Mouse (Mus musculus) heart, postnatal 10 days (tissue): ENCODE measurements around the gene Nsmce1. TPM values are rescaled to one million over a fixed set of nuclear protein-coding genes. Genes with fewer than 3 reads are reported as not detected.
"Not testable (repeated sequence)": the region's sequence is repeated elsewhere in the genome, so short reads cannot be mapped to it uniquely, and the experiment has no call there.

ENCODE experiments used
- DNase-seq, 2 experiments: peaks; one replicate each; pipeline ENCODE4 v3.0.0; 2021
- intact Hi-C: fragments of 180-260 bp; cut with DNase I; formaldehyde crosslinking; loops from one replicate; pipeline ENCODE4 v1.15.1; 2025
- total RNA-seq, 2 experiments: library from RNA; stranded (reverse); gene quantifications; 2 replicates each; pipeline ENCODE4 v1.2.3; 2021

Gene Nsmce1
- total RNA-seq, 2 experiments from 2014 or later, result 43.6 to 45.8 TPM

- intact Hi-C loops, result no loop called here
- peak; percentile 94 to 96 for DNase-seq
These were observed 46.7 kb downstream of the Nsmce1 start, which contains the start of gene Kdm8 for GRCm38 (mm10) chr7:125444464-125445401. Gene Kdm8, plus strand, starts transcription at chr7:125444676.

GRCm38 (mm10) chr7:125444076-125444463 is 47.3 kb downstream of the Nsmce1 start:
- intact Hi-C loops, result no loop called here
- DNase-seq, result no peak

- intact Hi-C loops, result no loop called here
- no peak for DNase-seq
These were observed 49.1 kb downstream of the Nsmce1 start for GRCm38 (mm10) chr7:125442323-125442722.

GRCm38 (mm10) chr7:125434666-125435290 is 56.6 kb downstream of the Nsmce1 start:
- intact Hi-C loops, result no loop called here
- no peak for DNase-seq

- no peak for DNase-seq
- intact Hi-C loops, result no loop called here
These were observed 57.5 kb downstream of the Nsmce1 start for GRCm38 (mm10) chr7:125433874-125434273.

GRCm38 (mm10) chr7:125430170-125430842 is 61.1 kb downstream of the Nsmce1 start:
- no peak for DNase-seq
- intact Hi-C loops, result no loop called here

- DNase-seq, intact Hi-C loops: not testable (repeated sequence)
These were observed 62.4 kb downstream of the Nsmce1 start for GRCm38 (mm10) chr7:125428816-125429500.

- DNase-seq, result no peak
- intact Hi-C loops, result no loop called here
These were observed 63.0 kb downstream of the Nsmce1 start for GRCm38 (mm10) chr7:125428381-125428780.

GRCm38 (mm10) chr7:125427492-125428090 is 63.8 kb downstream of the Nsmce1 start:
- DNase-seq, result peak; percentile 22 to 31
- intact Hi-C loops, result no loop called here

- intact Hi-C loops, result no loop called here
- DNase-seq, result no peak
These were observed 68.3 kb downstream of the Nsmce1 start for GRCm38 (mm10) chr7:125423056-125423455.

- intact Hi-C loops, result loop anchor here (2.0 kb wide), 2 partner anchors 159 to 217 kb away; no protein-coding TSS in a partner anchor
- no peak for DNase-seq
These were observed 69.5 kb downstream of the Nsmce1 start for GRCm38 (mm10) chr7:125421911-125422310.

- intact Hi-C loops, result loop anchor here (2.0 kb wide), 2 partner anchors 161 to 219 kb away; no protein-coding TSS in a partner anchor
- DNase-seq, result peak; percentile 23 to 60
These were observed 71.2 kb downstream of the Nsmce1 start for GRCm38 (mm10) chr7:125420190-125420589.

- intact Hi-C loops, result no loop called here
- no peak for DNase-seq
These were observed 73.0 kb downstream of the Nsmce1 start for GRCm38 (mm10) chr7:125418413-125418812.

Other genes starting within 250 kb of the Nsmce1 start
- gene Kdm8, start 46.9 kb downstream of the Nsmce1 start, total RNA-seq, result 1 to 10 TPM; 3.7 to 3.9 TPM
- 10 to 100 TPM; 25.1 to 29.6 TPM for gene Il4ra, start 60.5 kb upstream of the Nsmce1 start, total RNA-seq
- under 1 TPM; 0.67 to 0.74 TPM for gene Il21r, start 111.8 kb upstream of the Nsmce1 start, total RNA-seq
- gene Gtf3c1, start 216.2 kb upstream of the Nsmce1 start, total RNA-seq, result 10 to 100 TPM; 73.5 to 87.1 TPM
- gene D430042O09Rik, start 216.3 kb upstream of the Nsmce1 start, total RNA-seq, result 10 to 100 TPM; 14.7 to 17.3 TPM